Mouse (Mus musculus): ENCODE results near the gene Cenpo.

Gene Cenpo

GRCm38 (mm10) chr12:4199271-4199670 is 34.8 kb downstream of the Cenpo start:
- no peak for DNase-seq (ENCODE audit: low spot score in 2 of 2)

- DNase-seq (ENCODE audit: low spot score in 2 of 2): no peak
Measured at GRCm38 (mm10) chr12:4198702-4199101, 35.4 kb downstream of the Cenpo start.

GRCm38 (mm10) chr12:4194643-4195042 is 39.5 kb downstream of the Cenpo start:
- DNase-seq (ENCODE audit: low spot score in 2 of 2): no peak

- no peak for DNase-seq (ENCODE audit: low spot score in 2 of 2)
Measured at GRCm38 (mm10) chr12:4193025-4193740, 40.9 kb downstream of the Cenpo start.

GRCm38 (mm10) chr12:4192514-4192913 is 41.6 kb downstream of the Cenpo start:
- DNase-seq (ENCODE audit: low spot score in 2 of 2): no peak

- DNase-seq (ENCODE audit: low spot score in 2 of 2): no peak
Measured at GRCm38 (mm10) chr12:4189060-4189447, 45.0 kb downstream of the Cenpo start.

GRCm38 (mm10) chr12:4188171-4189059 is 45.7 kb downstream of the Cenpo start:
- peak; percentile 40 to 41 for DNase-seq (ENCODE audit: low spot score in 2 of 2)

GRCm38 (mm10) chr12:4184648-4185047 is 49.4 kb downstream of the Cenpo start:
- DNase-seq (ENCODE audit: low spot score in 2 of 2): no peak

- no peak for DNase-seq (ENCODE audit: low spot score in 2 of 2)
Measured at GRCm38 (mm10) chr12:4180507-4180906, 53.6 kb downstream of the Cenpo start.

GRCm38 (mm10) chr12:4179671-4180233 is 54.3 kb downstream of the Cenpo start:
- DNase-seq (ENCODE audit: low spot score in 2 of 2): no peak

GRCm38 (mm10) chr12:4178839-4179238 is 55.3 kb downstream of the Cenpo start:
- no peak for DNase-seq (ENCODE audit: low spot score in 2 of 2)

GRCm38 (mm10) chr12:4173108-4173790 is 60.8 kb downstream of the Cenpo start:
- no peak for DNase-seq (ENCODE audit: low spot score in 2 of 2)

GRCm38 (mm10) chr12:4169622-4170021 is 64.5 kb downstream of the Cenpo start:
- DNase-seq (ENCODE audit: low spot score in 2 of 2): no peak

- no peak for DNase-seq (ENCODE audit: low spot score in 2 of 2)
Measured at GRCm38 (mm10) chr12:4169058-4169457, 65.0 kb downstream of the Cenpo start.

GRCm38 (mm10) chr12:4166970-4167369 is 67.1 kb downstream of the Cenpo start:
- DNase-seq (ENCODE audit: low spot score in 2 of 2): no peak

GRCm38 (mm10) chr12:4162886-4163285 is 71.2 kb downstream of the Cenpo start:
- DNase-seq (ENCODE audit: low spot score in 2 of 2): no peak

- DNase-seq (ENCODE audit: low spot score in 2 of 2): no peak
Measured at GRCm38 (mm10) chr12:4160322-4160721, 73.8 kb downstream of the Cenpo start.

GRCm38 (mm10) chr12:4158868-4159632 is 75.0 kb downstream of the Cenpo start:
- DNase-seq (ENCODE audit: low spot score in 2 of 2): no peak

- no peak for DNase-seq (ENCODE audit: low spot score in 2 of 2)
Measured at GRCm38 (mm10) chr12:4158179-4158578, 75.9 kb downstream of the Cenpo start.

- DNase-seq (ENCODE audit: low spot score in 2 of 2): no peak
Measured at GRCm38 (mm10) chr12:4157466-4157865, 76.6 kb downstream of the Cenpo start.

GRCm38 (mm10) chr12:4151969-4152368 is 82.1 kb downstream of the Cenpo start:
- DNase-seq (ENCODE audit: low spot score in 2 of 2): no peak

Data from urinary bladder, adult 18-20 months (tissue).